Mouse (Mus musculus) liver, embryonic 14.5 days (tissue): Measurements from ENCODE around the gene Rapgef4. TPM values are rescaled to one million over a fixed set of nuclear protein-coding genes. Genes with fewer than 3 reads are reported as not detected.
A peak's percentile ranks its signal among the peaks of the same experiment; 100 is the strongest.

Experiments
- ATAC-seq: fragments of 200-750 bp; cut with Nextera tagmentation; 2 replicates; pipeline ENCODE4 v1.8.0; 2017; ENCODE audit warnings: moderate number of reproducible peaks, mild to moderate bottlenecking, moderate library complexity; ENCODE audit not compliant: insufficient read depth
- DNase-seq, 3 experiments: peaks; one replicate each; pipeline ENCODE4 v3.0.0-alpha.2; 2012 to 2013; ENCODE audit warnings: low read depth in 3 of 3, low spot score in 3 of 3
- H3K27ac ChIP-seq: fragments of 300-500 bp; sonication (generic); 2 replicates; pipeline ENCODE4 v1.5.1; 2014; ENCODE audit warnings: moderate library complexity, mild to moderate bottlenecking, control low read depth, inconsistent platforms
- H3K27me3 ChIP-seq: fragments of 300-500 bp; sonication (generic); 2 replicates; pipeline ENCODE4 v1.6.1; 2014; ENCODE audit warnings: mild to moderate bottlenecking, low read length, moderate library complexity; ENCODE audit not compliant: control insufficient read depth, insufficient read depth
- H3K36me3 ChIP-seq: fragments of 300-500 bp; sonication (generic); replicated peaks from 2 replicates; pipeline ENCODE4 v1.6.1; 2014; ENCODE audit warnings: low read depth; ENCODE audit not compliant: control insufficient read depth, insufficient read depth
- H3K4me1 ChIP-seq, 2 experiments: fragments of 200-500 bp in 1 of 2; fragments of 300-500 bp in 1 of 2; sonication (generic) in 1 of 2; replicated peaks; 2 replicates each; pipeline ENCODE4 v1.6.1; 2012 to 2014; ENCODE audit warnings: antibody characterized with exemption in 1 of 2, inconsistent platforms in 1 of 2, low read length in 1 of 2; ENCODE audit not compliant: control insufficient read depth in 2 of 2, insufficient read depth in 2 of 2
- H3K4me2 ChIP-seq: fragments of 300-500 bp; sonication (generic); 2 replicates; pipeline ENCODE4 v1.6.1; 2014; ENCODE audit warnings: low read depth, mild to moderate bottlenecking, control low read depth, moderate library complexity
- H3K4me3 ChIP-seq, 2 experiments: fragments of 200-500 bp in 1 of 2; fragments of 300-500 bp in 1 of 2; sonication (generic) in 1 of 2; 2 replicates each; pipeline ENCODE4 v1.5.1; 2012 to 2014; ENCODE audit warnings: low read depth in 2 of 2, low read length in 2 of 2, mild to moderate bottlenecking in 2 of 2, control low read depth in 1 of 2, inconsistent platforms in 1 of 2, moderate library complexity in 1 of 2; ENCODE audit not compliant: insufficient read depth in 1 of 2
- H3K9ac ChIP-seq: fragments of 300-500 bp; sonication (generic); replicated peaks from 2 replicates; pipeline ENCODE4 v1.6.1; 2014; ENCODE audit warnings: mild to moderate bottlenecking, control low read depth, moderate library complexity
- H3K9me3 ChIP-seq: fragments of 300-500 bp; sonication (generic); 2 replicates; pipeline ENCODE4 v1.6.1; 2016; ENCODE audit warnings: low read length, mixed read lengths; ENCODE audit not compliant: control insufficient read depth
- CTCF ChIP-seq: IDR thresholded peaks from 2 replicates; pipeline ENCODE4 v1.5.1; 2016; ENCODE audit warnings: antibody characterized with exemption, low read depth, control low read depth
- EP300 ChIP-seq: IDR thresholded peaks from 2 replicates; pipeline ENCODE4 v1.6.1; 2016; ENCODE audit warnings: antibody characterized with exemption, low read depth
- WGBS: fragments of 180-500 bp; shearing (Covaris S2); extraction: QIAGEN DNeasy Blood & Tissue Kit; methylation state at CpG from one replicate; pipeline ENCODE4 v1.1.7; 2014; ENCODE audit not compliant: insufficient replicate concordance; 5-methylcytosine and 5-hydroxymethylcytosine counted together
- polyA plus RNA-seq, 2 experiments: library from polyadenylated mRNA; depleted of rRNA in 1 of 2; stranded (reverse) in 1 of 2; unstranded in 1 of 2; fragments of >200 nt; fragmentation: Nextera tagmentation in 1 of 2; extraction: Ambion mirVana in 1 of 2; gene quantifications; 2 replicates each; pipeline versions ENCODE4 v1.2.1 to v1.2.3; 2012 to 2014

Gene Rapgef4
- polyA plus RNA-seq, 2 experiments = 2.2 to 4.2 TPM

DNA sequence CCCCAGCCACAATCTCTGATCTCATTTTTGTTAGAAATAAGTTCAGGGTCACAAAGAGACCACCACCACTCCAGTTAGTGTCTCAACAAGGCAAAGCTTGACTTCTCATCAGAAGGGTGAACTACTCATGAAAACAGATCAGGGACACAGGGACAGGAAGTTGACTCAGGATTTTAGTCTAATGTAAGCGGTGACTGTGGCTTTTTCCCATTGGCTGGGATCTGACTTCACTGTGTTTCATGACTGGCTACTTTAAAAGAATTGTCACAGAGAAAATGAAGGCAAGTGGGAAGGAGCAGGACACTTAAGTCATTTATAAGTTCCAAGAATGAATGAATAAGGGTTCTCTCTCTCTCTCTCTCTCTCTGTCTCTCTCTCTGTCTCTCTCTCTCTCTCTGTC, 45.5 kb downstream of the Rapgef4 start:
- no peaks in the 10 kb centered on the region for H3K4me1 ChIP-seq
- TF ChIP-seq EP300 = no peak
- H3K27me3 ChIP-seq = no peaks in the 10 kb centered on the region
- H3K27ac ChIP-seq = no peak overlapping the region
- H3K9ac ChIP-seq = no peak overlapping the region
- no peaks in the 10 kb centered on the region for H3K36me3 ChIP-seq
- H3K4me2 ChIP-seq = no peak overlapping the region
- no peak for DNase-seq
- WGBS = 41% methylated on average over 1 of the region's 1 CpGs
- no peak for ATAC-seq
- no peak overlapping the region for H3K4me3 ChIP-seq
- H3K9me3 ChIP-seq = no peaks in the 10 kb centered on the region

DNA sequence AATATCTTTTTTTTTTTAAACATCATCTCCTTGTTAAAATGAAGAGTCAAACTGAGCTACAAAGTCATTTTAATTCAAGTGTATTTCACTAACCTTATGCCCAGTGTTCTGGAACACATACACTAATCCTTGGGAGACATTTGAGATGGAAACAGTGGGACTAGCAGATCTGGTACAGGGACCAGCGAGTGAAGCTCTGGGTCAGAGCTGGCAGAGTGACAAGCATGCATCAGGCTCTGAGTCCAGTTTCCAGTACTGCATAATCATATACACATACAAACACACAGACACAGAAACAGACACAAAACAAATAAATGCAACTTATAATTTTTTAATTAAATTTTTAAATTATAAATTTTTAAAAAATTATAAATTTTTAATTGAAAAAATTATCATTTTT, 48.0 kb downstream of the Rapgef4 start:
- 54% methylated on average over 1 of the region's 1 CpGs for WGBS
- Histone ChIP-seq H3K4me2 (no peak overlapping the region), H3K27me3 (no peaks in the 10 kb centered on the region), H3K9me3 (no peaks in the 10 kb centered on the region), H3K36me3 (no peaks in the 10 kb centered on the region), H3K27ac (no peak overlapping the region), H3K4me3 (no peak overlapping the region), H3K4me1 (no peaks in the 10 kb centered on the region), H3K9ac (no peak overlapping the region)
- DNase-seq (no peak), ATAC-seq (no peak)
- TF ChIP-seq EP300 (no peak), CTCF (no peak)

DNA sequence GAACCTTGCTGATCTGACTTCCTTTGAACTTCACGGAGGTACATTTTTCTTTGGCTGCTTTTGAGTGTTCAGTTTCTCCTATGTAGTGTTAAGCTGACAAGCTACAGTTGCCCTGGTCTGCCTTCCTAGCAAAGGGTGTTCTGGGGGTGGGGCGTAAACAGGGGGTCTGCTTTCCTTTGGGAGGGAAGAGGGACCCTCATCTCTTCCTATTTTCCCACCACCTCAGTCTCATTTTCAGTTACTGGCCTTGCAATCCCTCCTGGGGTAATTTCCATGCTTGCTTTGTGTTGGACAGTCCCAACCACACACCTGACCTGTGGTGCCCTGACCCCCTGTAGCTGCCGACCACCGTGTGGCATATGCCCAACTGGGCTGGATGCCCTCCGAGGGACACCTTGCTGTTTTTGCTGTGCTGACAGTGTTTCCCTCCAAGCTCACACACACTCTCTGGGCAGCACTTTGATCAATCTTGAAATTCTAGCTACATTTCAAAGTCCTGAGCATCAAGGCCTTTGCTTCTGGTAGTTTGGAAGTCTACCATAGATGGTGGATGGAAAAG, 48.6 kb downstream of the Rapgef4 start:
- Histone ChIP-seq H3K4me2 (no peak overlapping the region), H3K4me1 (no peaks in the 10 kb centered on the region), H3K27ac (no peak overlapping the region), H3K4me3 (no peak overlapping the region), H3K36me3 (no peaks in the 10 kb centered on the region), H3K9ac (no peak overlapping the region), H3K9me3 (no peaks in the 10 kb centered on the region), H3K27me3 (no peaks in the 10 kb centered on the region)
- no peak for TF ChIP-seq EP300
- TF ChIP-seq CTCF = no peak
- no peak for DNase-seq
- ATAC-seq = no peak
- WGBS = 67% methylated on average over 5 of the region's 5 CpGs

DNA sequence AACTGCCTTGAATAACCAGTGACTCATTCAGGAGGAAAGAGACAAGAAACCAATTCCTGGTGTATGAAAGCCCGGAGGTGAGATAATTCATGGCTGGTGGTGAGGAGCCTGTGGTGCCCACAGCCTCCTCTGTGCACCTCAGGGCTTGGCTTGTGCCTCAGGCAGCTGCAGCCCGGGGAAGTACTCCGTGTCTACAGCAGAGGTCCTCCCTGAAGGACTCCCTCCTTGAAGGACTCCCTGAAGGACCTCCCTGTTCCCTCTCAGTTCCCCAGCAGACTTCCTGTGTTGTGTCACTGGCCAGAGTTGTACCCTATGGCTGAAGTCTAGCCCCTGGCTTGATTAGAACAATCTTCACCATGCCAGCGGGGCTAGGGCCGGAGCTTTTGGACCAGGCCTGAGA, 50.7 kb downstream of the Rapgef4 start:
- Histone ChIP-seq H3K9ac (no peak overlapping the region), H3K4me2 (no peak overlapping the region), H3K36me3 (no peaks in the 10 kb centered on the region), H3K4me3 (no peak overlapping the region), H3K9me3 (no peaks in the 10 kb centered on the region), H3K27me3 (no peaks in the 10 kb centered on the region), H3K4me1 (no peaks in the 10 kb centered on the region), H3K27ac (no peak overlapping the region)
- 34% methylated on average over 5 of the region's 5 CpGs for WGBS
- DNase-seq = no peak
- no peak for TF ChIP-seq EP300
- no peak for TF ChIP-seq CTCF
- ATAC-seq = no peak

DNA sequence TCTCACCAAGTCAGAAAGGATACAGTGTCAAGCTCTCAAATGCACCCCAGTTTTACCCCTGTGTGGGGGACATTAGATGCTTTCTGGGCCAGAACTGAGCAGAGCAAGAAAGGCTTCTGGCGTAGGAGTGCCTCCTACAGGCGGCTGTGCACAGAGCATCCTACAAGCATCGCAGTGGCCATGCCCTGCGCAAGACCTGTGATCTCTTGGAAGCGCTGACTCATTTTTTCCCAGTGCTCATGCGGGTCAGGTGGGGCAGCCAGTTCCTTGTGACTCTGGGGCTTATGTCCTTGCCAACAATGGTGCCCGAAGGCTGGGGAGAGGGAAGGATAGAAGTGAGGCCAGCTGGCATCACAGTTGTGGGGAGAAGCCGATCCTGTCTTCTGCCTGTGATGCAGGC, 54.6 kb downstream of the Rapgef4 start:
- no peaks in the 10 kb centered on the region for H3K27me3 ChIP-seq
- H3K27ac ChIP-seq = no peak overlapping the region
- H3K9me3 ChIP-seq = no peaks in the 10 kb centered on the region
- 40% methylated on average over 8 of the region's 8 CpGs for WGBS
- no peak overlapping the region for H3K4me3 ChIP-seq
- no peak overlapping the region for H3K4me2 ChIP-seq
- H3K9ac ChIP-seq = no peak overlapping the region
- no peak for DNase-seq
- ATAC-seq = no peak
- no peaks in the 10 kb centered on the region for H3K36me3 ChIP-seq
- no peaks in the 10 kb centered on the region for H3K4me1 ChIP-seq
- TF ChIP-seq CTCF (peak; percentile 71), EP300 (no peak)
